Mouse (Mus musculus) hindbrain, embryonic 15.5 days (tissue): Measurements from ENCODE around the gene Slc19a3. TPM values are rescaled to one million over a fixed set of nuclear protein-coding genes. Genes with fewer than 3 reads are reported as not detected.
"Not testable (repeated sequence)": the region's sequence is repeated elsewhere in the genome, so short reads cannot be mapped to it uniquely, and the experiment has no call there.

ENCODE experiments used
- ATAC-seq: fragments of 200-750 bp; cut with Nextera tagmentation; 2 replicates; pipeline ENCODE4 v1.8.0; 2017; ENCODE audit warnings: low read depth, moderate number of reproducible peaks, moderate TSS enrichment; ENCODE audit not compliant: low FRiP score
- H3K27ac ChIP-seq: fragments of 300-500 bp; sonication (generic); replicated peaks from 2 replicates; pipeline ENCODE4 v1.5.1; 2015; ENCODE audit warnings: mild to moderate bottlenecking, inconsistent platforms
- H3K27me3 ChIP-seq: fragments of 300-500 bp; sonication (generic); 2 replicates; pipeline ENCODE4 v1.6.1; 2015; ENCODE audit warnings: control low read depth, inconsistent platforms
- H3K36me3 ChIP-seq: fragments of 300-500 bp; sonication (generic); 2 replicates; pipeline ENCODE4 v1.6.1; 2015; ENCODE audit warnings: control low read depth, inconsistent platforms
- H3K4me1 ChIP-seq: fragments of 300-500 bp; sonication (generic); replicated peaks from 2 replicates; pipeline ENCODE4 v1.6.1; 2015; ENCODE audit warnings: control low read depth, inconsistent platforms
- H3K4me2 ChIP-seq: fragments of 300-500 bp; sonication (generic); 2 replicates; pipeline ENCODE4 v1.6.1; 2015; ENCODE audit warnings: moderate library complexity, mild to moderate bottlenecking, inconsistent platforms
- H3K4me3 ChIP-seq: fragments of 300-500 bp; sonication (generic); 2 replicates; pipeline ENCODE4 v1.5.1; 2015; ENCODE audit warnings: mild to moderate bottlenecking, inconsistent platforms
- H3K9ac ChIP-seq: fragments of 300-500 bp; sonication (generic); 2 replicates; pipeline ENCODE4 v1.6.1; 2015; ENCODE audit warnings: inconsistent platforms
- H3K9me3 ChIP-seq: fragments of 300-500 bp; sonication (generic); 2 replicates; pipeline ENCODE4 v1.6.1; 2016; ENCODE audit warnings: control low read depth, inconsistent platforms
- WGBS: fragments of 180-500 bp; shearing (Covaris S2); methylation state at CpG from one replicate; pipeline ENCODE4 v1.1.7; 2015; 5-methylcytosine and 5-hydroxymethylcytosine counted together
- polyA plus RNA-seq: library from polyadenylated mRNA; unstranded; fragments of >200 nt; fragmentation: Nextera tagmentation; extraction: Ambion mirVana; gene quantifications from 2 replicates; pipeline ENCODE4 v1.2.1, GENCODE M21; 2015

Gene Slc19a3
- polyA plus RNA-seq, 1 experiment from 2014 or later = 1.1 TPM

- H3K9me3 ChIP-seq = no peaks in the 10 kb centered on the region
- no peak within 1 kb of the TSS for H3K4me2 ChIP-seq
- WGBS = 89% methylated on average over 2 of the region's 2 CpGs
- H3K9ac ChIP-seq = no peak within 1 kb of the TSS
- no peaks in the 10 kb centered on the region for H3K27me3 ChIP-seq
- H3K36me3 ChIP-seq = no peaks in the 10 kb centered on the region
- H3K27ac ChIP-seq = no peak within 1 kb of the TSS
- no peak for ATAC-seq
- H3K4me3 ChIP-seq = no peak within 1 kb of the TSS
- peaks cover 5% of the 10 kb centered on the region; the same call in 1 of the 2 replicates for H3K4me1 ChIP-seq
These were observed 4.1 kb upstream of the Slc19a3 start, which contains the start of gene Krtap28-10 for GRCm38 (mm10) chr1:83042380-83042779. Gene Krtap28-10, minus strand, starts transcription at chr1:83042480.

DNA sequence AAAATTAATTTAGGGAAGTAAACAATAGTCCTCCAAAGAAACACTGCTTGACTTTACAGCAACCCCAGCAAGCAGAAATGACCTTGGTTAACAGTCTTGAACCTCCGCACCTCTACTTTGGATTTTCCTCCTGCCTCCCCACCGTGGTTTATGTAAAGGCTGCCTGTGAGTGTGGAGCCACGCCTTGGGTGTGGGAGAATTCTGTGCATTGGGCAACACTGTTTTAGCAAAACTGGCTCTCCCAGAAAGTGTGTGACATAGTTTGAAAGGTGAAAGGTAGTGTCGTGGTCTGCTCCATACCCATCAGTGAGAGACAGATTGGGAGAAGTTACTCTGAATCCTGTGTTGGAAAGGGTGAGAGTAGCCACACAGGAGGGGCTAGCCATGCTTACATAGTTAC, 832 bp upstream of the Slc19a3 start:
- 84% methylated on average over 4 of the region's 4 CpGs for WGBS
- Histone ChIP-seq H3K4me2 (no peak overlapping the region), H3K4me1 (peaks cover 6% of the 10 kb centered on the region; the same call in 1 of the 2 replicates), H3K27me3 (no peaks in the 10 kb centered on the region), H3K4me3 (no peak overlapping the region), H3K9me3 (no peaks in the 10 kb centered on the region), H3K9ac (no peak overlapping the region), H3K27ac (no peak overlapping the region), H3K36me3 (no peaks in the 10 kb centered on the region)
- ATAC-seq = no peak

- Histone ChIP-seq H3K4me2 (peak overlapping the region; percentile 86), H3K27me3 (no peaks in the 10 kb centered on the region), H3K9me3 (no peaks in the 10 kb centered on the region), H3K4me1 (peaks cover 6% of the 10 kb centered on the region; the same call in 1 of the 2 replicates), H3K27ac (no peak overlapping the region), H3K9ac (peak overlapping the region; percentile 55; the same call in 1 of the 2 replicates), H3K36me3 (no peaks in the 10 kb centered on the region), H3K4me3 (no peak overlapping the region)
- ATAC-seq = no peak
- WGBS = 76% methylated on average over 11 of the region's 11 CpGs
These were observed 1.2 kb downstream of the Slc19a3 start for GRCm38 (mm10) chr1:83036892-83037667.

- Histone ChIP-seq H3K9ac (no peak overlapping the region), H3K9me3 (no peaks in the 10 kb centered on the region), H3K27ac (no peak overlapping the region), H3K4me2 (no peak overlapping the region), H3K27me3 (no peaks in the 10 kb centered on the region), H3K4me1 (peaks cover 6% of the 10 kb centered on the region; the same call in 1 of the 2 replicates), H3K36me3 (no peaks in the 10 kb centered on the region), H3K4me3 (no peak overlapping the region)
- 63% methylated on average over 5 of the region's 5 CpGs for WGBS
- no peak for ATAC-seq
These were observed 3.7 kb downstream of the Slc19a3 start for GRCm38 (mm10) chr1:83034509-83034908.

DNA sequence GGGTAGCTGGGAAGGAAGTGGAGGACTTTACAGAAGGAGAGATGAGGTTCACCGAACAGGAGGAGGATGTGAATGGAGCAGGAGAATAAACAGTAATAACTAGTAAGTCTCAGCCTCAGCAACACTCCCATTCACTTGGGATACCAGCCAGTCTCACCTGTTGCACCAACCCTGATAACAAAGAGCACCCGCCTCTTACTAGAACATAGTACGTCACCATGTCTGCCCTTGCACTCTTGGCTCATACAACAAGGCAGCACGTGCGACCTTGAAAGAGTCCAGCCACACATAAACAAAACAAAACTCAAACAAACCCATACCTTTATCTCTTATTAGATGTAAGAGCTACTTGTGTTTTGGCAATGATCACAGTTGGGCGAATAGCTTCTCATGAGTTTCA, 5.7 kb downstream of the Slc19a3 start:
- no peak overlapping the region for H3K9ac ChIP-seq
- H3K4me3 ChIP-seq = no peak overlapping the region
- H3K9me3 ChIP-seq = no peaks in the 10 kb centered on the region
- no peak for ATAC-seq
- no peaks in the 10 kb centered on the region for H3K27me3 ChIP-seq
- no peaks in the 10 kb centered on the region for H3K36me3 ChIP-seq
- peaks cover 1% of the 10 kb centered on the region; the same call in 1 of the 2 replicates for H3K4me1 ChIP-seq
- H3K4me2 ChIP-seq = no peak overlapping the region
- 92% methylated on average over 6 of the region's 6 CpGs for WGBS
- no peak overlapping the region for H3K27ac ChIP-seq

GRCm38 (mm10) chr1:83031950-83032349, 6.3 kb downstream of the Slc19a3 start:
- WGBS = 62% methylated on average over 1 of the region's 1 CpGs
- no peaks in the 10 kb centered on the region for H3K36me3 ChIP-seq

GRCm38 (mm10) chr1:83016556-83016955, 21.7 kb downstream of the Slc19a3 start:
- no peak for ATAC-seq
- no peaks in the 10 kb centered on the region for H3K9me3 ChIP-seq
- WGBS = 71% methylated on average over 1 of the region's 1 CpGs
- H3K4me2 ChIP-seq = no peak overlapping the region
- no peak overlapping the region for H3K9ac ChIP-seq
- no peaks in the 10 kb centered on the region for H3K4me1 ChIP-seq
- H3K27me3 ChIP-seq = no peaks in the 10 kb centered on the region
- H3K4me3 ChIP-seq = no peak overlapping the region
- no peaks in the 10 kb centered on the region for H3K36me3 ChIP-seq
- H3K27ac ChIP-seq = no peak overlapping the region

More at GRCm38 (mm10) chr1:83031950-83032349, 6.3 kb downstream of the Slc19a3 start:
- Histone ChIP-seq H3K9ac (no peak overlapping the region), H3K4me2 (no peak overlapping the region), H3K4me1 (no peaks in the 10 kb centered on the region), H3K4me3 (no peak overlapping the region), H3K27ac (no peak overlapping the region), H3K9me3 (no peaks in the 10 kb centered on the region), H3K27me3 (no peaks in the 10 kb centered on the region)
- no peak for ATAC-seq

GRCm38 (mm10) chr1:83015329-83015879, 22.8 kb downstream of the Slc19a3 start:
- no peak overlapping the region for H3K4me3 ChIP-seq
- H3K9ac ChIP-seq = no peak overlapping the region
- no peaks in the 10 kb centered on the region for H3K4me1 ChIP-seq
- H3K4me2 ChIP-seq = no peak overlapping the region
- H3K27ac ChIP-seq = no peak overlapping the region
- no peaks in the 10 kb centered on the region for H3K36me3 ChIP-seq
- no peaks in the 10 kb centered on the region for H3K27me3 ChIP-seq
- WGBS = 82% methylated on average over 10 of the region's 10 CpGs
- no peak for ATAC-seq
- H3K9me3 ChIP-seq = no peaks in the 10 kb centered on the region

- Histone ChIP-seq H3K4me2 (no peak overlapping the region), H3K9ac (no peak overlapping the region), H3K9me3 (no peaks in the 10 kb centered on the region), H3K36me3 (no peaks in the 10 kb centered on the region), H3K27ac (no peak overlapping the region), H3K4me3 (no peak overlapping the region), H3K27me3 (no peaks in the 10 kb centered on the region), H3K4me1 (no peaks in the 10 kb centered on the region)
- 96% methylated on average over 3 of the region's 3 CpGs for WGBS
- ATAC-seq = no peak
These were observed 23.8 kb downstream of the Slc19a3 start for GRCm38 (mm10) chr1:83014477-83014876.

DNA sequence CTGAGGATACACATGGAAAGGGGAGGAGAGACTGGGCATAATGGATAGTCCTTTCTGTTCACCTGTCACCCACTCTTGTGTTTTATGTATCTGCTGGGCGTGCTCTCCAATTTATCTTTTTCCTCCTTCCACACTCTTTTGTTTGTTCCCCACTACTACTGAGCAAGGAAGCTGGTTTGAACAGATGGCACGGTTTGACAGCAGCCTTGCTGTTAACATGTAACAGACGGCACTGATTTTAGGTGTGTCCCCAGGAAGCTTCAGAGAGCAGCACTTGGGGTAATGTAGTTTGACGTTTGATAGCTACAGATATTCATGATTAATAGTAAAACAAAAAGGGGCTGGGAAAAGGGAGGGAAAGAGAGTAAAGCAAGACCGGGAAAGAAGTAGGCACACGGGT, 30.8 kb downstream of the Slc19a3 start:
- Histone ChIP-seq H3K27me3 (no peaks in the 10 kb centered on the region), H3K36me3 (no peaks in the 10 kb centered on the region), H3K9ac (no peak overlapping the region), H3K4me1 (no peaks in the 10 kb centered on the region), H3K4me3 (no peak overlapping the region), H3K9me3 (no peaks in the 10 kb centered on the region), H3K4me2 (no peak overlapping the region), H3K27ac (no peak overlapping the region)
- ATAC-seq = no peak
- WGBS = 68% methylated on average over 6 of the region's 6 CpGs

DNA sequence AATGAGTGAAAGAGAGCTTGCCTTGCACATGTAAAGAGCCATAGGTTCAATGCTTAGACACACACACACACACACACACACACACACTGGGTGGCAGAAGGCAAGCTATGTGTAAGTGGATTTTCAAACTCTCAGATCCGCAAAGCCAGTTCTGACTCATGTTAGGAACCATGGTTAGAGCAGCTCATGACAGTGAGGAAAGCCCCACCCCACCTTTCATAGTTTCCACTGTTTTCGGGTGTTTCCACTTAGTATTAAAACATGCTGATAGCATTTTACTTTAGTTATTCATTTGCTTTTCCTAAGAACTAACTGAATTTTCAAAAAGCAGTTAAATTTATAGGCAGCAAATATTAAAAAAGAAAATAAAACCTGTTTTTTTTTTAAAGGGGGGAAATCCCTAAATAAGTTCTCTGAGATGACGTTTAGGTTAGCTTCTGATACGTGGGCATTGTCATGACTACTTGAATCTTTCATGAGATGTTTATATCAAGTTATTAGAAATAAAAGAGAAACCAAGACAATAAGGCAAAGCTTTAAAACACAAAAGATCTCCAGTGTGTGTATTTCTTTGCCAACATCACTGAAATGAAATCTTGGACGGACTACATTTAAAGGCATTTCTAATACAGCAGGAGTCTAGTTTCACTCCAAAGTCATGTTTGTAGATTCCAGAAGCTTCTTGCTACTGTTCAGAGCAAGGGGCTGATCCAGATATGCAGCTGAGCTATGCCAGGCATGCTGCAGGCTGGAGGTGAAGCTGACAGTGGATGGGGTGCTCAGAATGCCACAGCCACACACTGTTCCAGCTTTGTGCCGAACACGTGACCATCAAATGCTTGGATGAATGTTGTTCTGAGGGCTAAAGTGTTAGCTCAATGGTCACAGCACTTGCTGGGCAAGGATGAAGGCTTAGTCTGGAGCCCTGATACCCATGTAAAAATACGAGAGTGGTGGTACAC, 31.7 kb downstream of the Slc19a3 start:
- H3K9ac ChIP-seq = no peak overlapping the region
- H3K27ac ChIP-seq = no peak overlapping the region
- no peaks in the 10 kb centered on the region for H3K27me3 ChIP-seq
- no peaks in the 10 kb centered on the region for H3K4me1 ChIP-seq
- WGBS = 88% methylated on average over 8 of the region's 8 CpGs
- ATAC-seq = no peak
- H3K36me3 ChIP-seq = no peaks in the 10 kb centered on the region
- no peak overlapping the region for H3K4me3 ChIP-seq
- no peaks in the 10 kb centered on the region for H3K9me3 ChIP-seq
- H3K4me2 ChIP-seq = no peak overlapping the region

- ATAC-seq, H3K4me1 ChIP-seq, H3K27me3 ChIP-seq, H3K9me3 ChIP-seq, H3K27ac ChIP-seq, H3K36me3 ChIP-seq, H3K4me2 ChIP-seq, H3K9ac ChIP-seq, H3K4me3 ChIP-seq: not testable (repeated sequence)
- 96% methylated on average over 9 of the region's 9 CpGs for WGBS
These were observed 37.9 kb downstream of the Slc19a3 start, which contains the start of gene Gm47959 for GRCm38 (mm10) chr1:83000306-83000705. Gene Gm47959, plus strand, starts transcription at chr1:83000548.
